Mouse (Mus musculus) neural tube, embryonic 11.5 days (tissue): ENCODE data around the gene Terb1. TPM values are rescaled to one million over a fixed set of nuclear protein-coding genes. Genes with fewer than 3 reads are reported as not detected.

Experiments
- ATAC-seq: fragments of 200-750 bp; cut with Nextera tagmentation; 2 replicates; pipeline ENCODE4 v1.8.0; 2017; ENCODE audit warnings: moderate number of reproducible peaks, mild to moderate bottlenecking, moderate TSS enrichment, moderate library complexity; ENCODE audit not compliant: insufficient read depth, low FRiP score, low TSS enrichment
- DNase-seq: peaks from one replicate; pipeline ENCODE4 v3.0.0-alpha.2; 2015; ENCODE audit warnings: low spot score
- H3K27ac ChIP-seq: fragments of 300-500 bp; sonication (generic); 2 replicates; pipeline ENCODE4 v1.5.1; 2014; ENCODE audit warnings: low read depth, mild to moderate bottlenecking, low read length
- H3K27me3 ChIP-seq: fragments of 300-500 bp; sonication (generic); 2 replicates; pipeline ENCODE4 v1.6.1; 2014; ENCODE audit warnings: mild to moderate bottlenecking, low read length, mixed read lengths; ENCODE audit not compliant: control insufficient read depth, insufficient read depth
- H3K36me3 ChIP-seq: fragments of 300-500 bp; sonication (generic); 2 replicates; pipeline ENCODE4 v1.6.1; 2014; ENCODE audit warnings: mild to moderate bottlenecking, low read length, moderate library complexity, mixed read lengths; ENCODE audit not compliant: control insufficient read depth, insufficient read depth
- H3K4me1 ChIP-seq: fragments of 300-500 bp; sonication (generic); 2 replicates; pipeline ENCODE4 v1.6.1; 2014; ENCODE audit warnings: low read length, mixed read lengths; ENCODE audit not compliant: control insufficient read depth, insufficient read depth
- H3K4me2 ChIP-seq: fragments of 300-500 bp; sonication (generic); 2 replicates; pipeline ENCODE4 v1.6.1; 2014; ENCODE audit warnings: low read depth, mild to moderate bottlenecking, moderate library complexity
- H3K4me3 ChIP-seq: fragments of 300-500 bp; sonication (generic); 2 replicates; pipeline ENCODE4 v1.5.1; 2014; ENCODE audit warnings: low read depth, low read length
- H3K9ac ChIP-seq: fragments of 300-500 bp; sonication (generic); 2 replicates; pipeline ENCODE4 v1.6.1; 2014; ENCODE audit warnings: mild to moderate bottlenecking, low read length
- H3K9me3 ChIP-seq: fragments of 300-500 bp; sonication (generic); 2 replicates; pipeline ENCODE4 v1.6.1; 2016; ENCODE audit warnings: low read length; ENCODE audit not compliant: control insufficient read depth
- WGBS: fragments of 180-500 bp; shearing (Covaris S2); extraction: QIAGEN DNeasy Blood & Tissue Kit; methylation state at CpG from one replicate; pipeline ENCODE4 v1.1.7; 2014; 5-methylcytosine and 5-hydroxymethylcytosine counted together
- polyA plus RNA-seq: library from polyadenylated mRNA; unstranded; fragments of >200 nt; fragmentation: Nextera tagmentation; extraction: Ambion mirVana; gene quantifications from 2 replicates; pipeline ENCODE4 v1.2.1, GENCODE M21; 2014

The Terb1 gene
- polyA plus RNA-seq, 1 experiment from 2014 or later, result 0.25 TPM

DNA sequence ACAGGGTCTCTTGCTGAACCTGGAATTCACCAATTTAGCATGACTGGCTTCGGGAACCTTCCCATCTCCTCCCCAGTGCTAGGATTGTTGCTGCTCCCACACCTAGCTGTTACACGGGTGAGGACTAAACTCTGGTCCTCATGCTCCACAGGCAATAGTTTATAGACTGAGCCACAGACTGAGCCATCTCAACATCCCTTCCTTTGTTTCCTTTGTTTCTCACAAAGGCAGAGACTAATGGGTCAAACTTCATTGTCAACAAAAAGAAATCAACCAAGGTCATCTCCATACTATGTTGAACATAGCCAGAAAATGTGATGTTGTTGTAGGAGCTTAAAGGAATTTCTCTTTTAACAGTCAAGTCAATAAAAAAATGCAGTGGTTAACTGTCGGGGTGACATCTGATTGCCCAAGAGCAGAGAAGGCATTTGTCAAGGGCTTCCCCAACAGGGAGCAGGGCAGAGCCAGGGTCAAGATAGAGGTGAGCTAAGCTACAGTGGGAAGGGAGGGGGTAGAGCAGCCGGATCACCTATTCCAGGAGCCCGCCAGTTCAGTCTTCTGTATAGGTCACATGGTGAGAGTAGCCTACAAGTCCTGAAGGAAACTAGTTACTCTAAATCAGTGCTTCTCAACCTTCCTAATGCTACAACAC lies 76.4 kb downstream of the Terb1 start:
- no peaks in the 10 kb centered on the region for H3K27me3 ChIP-seq
- no peak overlapping the region for H3K4me3 ChIP-seq
- H3K27ac ChIP-seq, result no peak overlapping the region
- H3K9me3 ChIP-seq, result no peaks in the 10 kb centered on the region
- ATAC-seq (no peak), DNase-seq (no peak)
- H3K36me3 ChIP-seq, result peaks cover 28% of the 10 kb centered on the region
- no peak overlapping the region for H3K4me2 ChIP-seq
- WGBS, result 93% methylated on average over 5 of the region's 5 CpGs
- no peak overlapping the region for H3K9ac ChIP-seq
- no peaks in the 10 kb centered on the region for H3K4me1 ChIP-seq

DNA sequence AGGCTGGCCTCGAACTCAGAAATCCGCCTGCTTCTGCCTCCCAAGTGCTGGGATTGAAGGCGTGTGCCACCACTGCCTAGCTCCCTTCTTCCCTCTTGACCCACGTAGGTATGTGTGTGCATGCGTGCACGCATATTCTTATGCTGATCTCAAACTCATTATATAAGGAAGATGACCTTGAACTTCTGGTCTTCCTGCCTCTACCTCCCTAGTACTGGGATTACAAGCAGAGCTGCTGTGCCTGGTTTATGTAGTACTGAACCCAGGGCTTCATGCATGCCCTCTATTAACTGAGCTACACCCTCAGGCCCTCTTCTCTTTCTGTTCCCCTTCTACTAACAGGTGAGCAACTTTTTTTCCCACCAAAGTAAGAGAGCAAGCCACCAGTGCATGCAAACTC lies 77.1 kb downstream of the Terb1 start:
- no peaks in the 10 kb centered on the region for H3K4me1 ChIP-seq
- H3K27me3 ChIP-seq, result no peaks in the 10 kb centered on the region
- no peak overlapping the region for H3K27ac ChIP-seq
- WGBS, result 94% methylated on average over 6 of the region's 6 CpGs
- ATAC-seq (no peak), DNase-seq (no peak)
- no peak overlapping the region for H3K4me2 ChIP-seq
- H3K9ac ChIP-seq, result no peak overlapping the region
- H3K36me3 ChIP-seq, result peaks cover 27% of the 10 kb centered on the region
- H3K9me3 ChIP-seq, result no peaks in the 10 kb centered on the region
- H3K4me3 ChIP-seq, result no peak overlapping the region

DNA sequence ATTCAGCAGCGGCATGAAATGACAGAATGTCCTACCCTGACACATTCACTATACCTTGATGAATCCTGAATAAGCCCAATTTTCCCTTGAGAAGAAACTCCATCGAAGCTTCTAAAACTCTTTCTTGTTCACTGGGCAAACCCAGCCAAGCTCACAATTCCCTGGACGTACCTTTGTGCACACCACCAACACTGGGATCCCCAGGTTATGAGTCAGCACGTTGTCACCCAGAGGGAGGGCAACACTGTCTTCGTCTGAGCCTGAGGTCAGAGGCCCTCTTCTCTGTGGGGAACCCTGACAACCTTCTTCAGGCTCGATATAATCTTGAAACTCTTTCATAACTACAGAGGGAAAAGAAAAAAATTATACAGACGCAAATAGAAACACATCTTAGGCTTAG lies 79.5 kb downstream of the Terb1 start:
- H3K27me3 ChIP-seq, result no peaks in the 10 kb centered on the region
- no peak for ATAC-seq
- no peak overlapping the region for H3K4me3 ChIP-seq
- H3K36me3 ChIP-seq, result peaks cover 13% of the 10 kb centered on the region
- no peak overlapping the region for H3K27ac ChIP-seq
- H3K9me3 ChIP-seq, result no peaks in the 10 kb centered on the region
- no peak overlapping the region for H3K9ac ChIP-seq
- 91% methylated on average over 7 of the region's 7 CpGs for WGBS
- DNase-seq, result no peak
- H3K4me1 ChIP-seq, result no peaks in the 10 kb centered on the region
- no peak overlapping the region for H3K4me2 ChIP-seq

DNA sequence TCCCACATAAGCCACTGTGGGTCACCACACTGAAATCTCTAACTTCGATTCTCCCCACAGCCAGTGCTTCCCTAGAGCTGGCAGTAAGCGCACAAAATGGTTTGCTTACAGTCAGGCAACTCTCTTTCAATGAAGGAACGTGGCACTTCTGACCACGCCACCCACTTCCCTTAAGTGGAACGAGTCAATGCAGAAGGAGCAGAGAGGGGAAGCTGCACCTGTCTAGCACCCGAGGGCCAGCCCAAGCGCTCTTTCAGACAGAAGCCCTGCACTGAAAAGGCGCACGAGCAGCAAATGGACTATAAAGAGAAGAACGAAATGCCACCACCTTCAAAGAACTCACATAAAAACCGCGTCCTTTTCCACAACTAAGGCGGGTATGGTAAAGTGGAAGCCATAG lies 82.0 kb downstream of the Terb1 start:
- ATAC-seq, result no peak
- DNase-seq, result no peak

DNA sequence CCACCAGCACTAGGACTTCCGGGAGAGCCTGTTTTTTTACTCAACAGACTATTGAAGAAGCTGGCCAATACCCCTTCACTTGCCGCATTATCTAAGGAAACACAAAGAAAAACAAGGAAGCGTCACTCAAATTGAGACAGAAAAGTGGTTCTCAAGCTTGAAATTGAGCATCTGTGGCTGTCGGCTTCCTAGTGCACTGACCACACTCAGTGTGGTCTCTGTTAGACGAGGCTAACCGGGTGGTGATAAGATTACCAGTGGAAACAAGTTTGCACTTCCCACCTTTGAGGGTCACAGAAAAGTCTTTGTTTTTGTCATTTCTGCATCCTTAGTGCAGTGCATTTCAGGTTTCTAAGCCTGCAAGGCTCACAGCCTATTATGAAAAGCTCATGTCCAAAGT lies 87.4 kb downstream of the Terb1 start:
- Histone ChIP-seq H3K9ac (no peak overlapping the region), H3K4me1 (no peaks in the 10 kb centered on the region), H3K4me2 (no peak overlapping the region), H3K36me3 (peaks cover 22% of the 10 kb centered on the region), H3K4me3 (no peak overlapping the region), H3K27ac (no peak overlapping the region), H3K27me3 (no peaks in the 10 kb centered on the region), H3K9me3 (no peaks in the 10 kb centered on the region)
- DNase-seq (no peak), ATAC-seq (no peak)
- 90% methylated on average over 6 of the region's 6 CpGs for whole genome bisulfite sequencing

More for the DNA sequence above, 82.0 kb downstream of the Terb1 start:
- WGBS, result 93% methylated on average over 13 of the region's 13 CpGs
- Histone ChIP-seq H3K27ac (no peak overlapping the region), H3K9me3 (no peaks in the 10 kb centered on the region), H3K4me2 (no peak overlapping the region), H3K4me3 (no peak overlapping the region), H3K9ac (no peak overlapping the region), H3K4me1 (no peaks in the 10 kb centered on the region), H3K36me3 (peaks cover 8% of the 10 kb centered on the region), H3K27me3 (no peaks in the 10 kb centered on the region)

DNA sequence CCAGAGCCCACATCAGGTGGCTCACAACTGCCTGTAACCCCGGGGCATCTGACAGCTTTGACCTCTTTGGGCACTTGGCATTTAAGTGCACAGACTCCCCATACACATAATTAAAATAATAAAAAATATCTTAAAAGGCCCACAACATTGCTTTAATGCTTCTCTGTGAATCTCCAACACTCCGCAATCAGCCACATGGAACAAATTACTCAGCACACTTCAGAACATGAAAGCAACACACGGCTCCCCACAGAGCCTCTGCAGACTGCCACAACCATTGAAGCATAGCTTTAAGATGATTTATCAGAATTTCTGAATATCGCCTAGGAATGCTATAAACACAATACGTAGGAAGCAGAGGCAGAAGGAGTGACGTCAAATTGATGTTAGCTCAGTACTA lies 93.7 kb downstream of the Terb1 start:
- ATAC-seq (no peak), DNase-seq (no peak)
- 86% methylated on average over 6 of the region's 6 CpGs for WGBS
- Histone ChIP-seq H3K36me3 (peaks cover 13% of the 10 kb centered on the region; the same call in 1 of the 2 replicates), H3K27ac (no peak overlapping the region), H3K27me3 (no peaks in the 10 kb centered on the region), H3K4me1 (no peaks in the 10 kb centered on the region), H3K9me3 (no peaks in the 10 kb centered on the region), H3K4me3 (no peak overlapping the region), H3K4me2 (no peak overlapping the region), H3K9ac (no peak overlapping the region)

DNA sequence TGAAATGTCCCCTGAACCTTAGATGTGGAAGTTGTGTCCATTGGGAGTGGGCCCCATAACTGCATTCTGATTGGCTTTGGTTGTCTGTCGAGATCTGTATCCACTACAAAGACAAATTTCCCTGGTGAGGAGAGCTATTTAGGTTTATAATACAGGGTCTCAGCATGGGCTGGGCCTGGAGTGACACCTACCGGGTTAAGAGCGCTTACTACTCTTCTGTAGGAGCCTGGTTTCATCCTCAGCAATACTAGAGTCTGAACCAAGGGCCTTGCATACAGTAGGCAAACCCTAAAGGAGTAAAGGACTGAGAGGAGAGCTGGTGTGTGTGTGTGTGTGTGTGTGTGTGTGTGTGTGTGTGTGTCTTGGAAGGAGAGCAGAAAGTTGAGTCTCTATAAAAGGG lies 95.5 kb downstream of the Terb1 start:
- Histone ChIP-seq H3K4me3 (no peak overlapping the region), H3K9ac (no peak overlapping the region), H3K9me3 (no peaks in the 10 kb centered on the region), H3K4me2 (no peak overlapping the region), H3K36me3 (peaks cover 4% of the 10 kb centered on the region; the same call in 1 of the 2 replicates), H3K4me1 (no peaks in the 10 kb centered on the region), H3K27ac (no peak overlapping the region), H3K27me3 (no peaks in the 10 kb centered on the region)
- WGBS, result 50% methylated on average over 3 of the region's 3 CpGs
- ATAC-seq (no peak), DNase-seq (no peak)

DNA sequence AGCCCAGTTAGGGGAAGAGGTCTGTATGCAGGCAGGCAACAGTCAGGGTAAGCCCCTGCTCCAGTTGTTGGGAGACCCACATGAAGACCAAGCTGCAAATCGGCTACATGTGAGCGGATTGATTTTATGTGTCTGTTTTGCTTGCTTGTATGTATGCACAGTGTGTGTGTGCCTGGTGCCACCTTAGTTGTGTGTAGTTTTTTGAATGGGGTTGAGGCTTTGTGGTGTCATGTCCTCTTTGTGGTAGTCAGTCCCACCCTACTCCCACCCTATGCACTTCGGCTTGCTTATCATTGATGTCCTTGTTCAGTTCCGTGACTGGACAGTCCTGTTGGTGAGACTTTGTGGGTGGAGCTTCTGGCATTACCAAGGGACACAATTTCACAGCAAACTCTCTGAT lies 95.9 kb downstream of the Terb1 start:
- DNase-seq (no peak), ATAC-seq (0 out of 2 replicates have a peak, but pooled peaks have one; percentile 18)
- Histone ChIP-seq H3K4me2 (no peak overlapping the region), H3K36me3 (peaks cover 4% of the 10 kb centered on the region; the same call in 1 of the 2 replicates), H3K4me3 (no peak overlapping the region), H3K9me3 (no peaks in the 10 kb centered on the region), H3K27me3 (no peaks in the 10 kb centered on the region), H3K4me1 (no peaks in the 10 kb centered on the region), H3K9ac (no peak overlapping the region), H3K27ac (no peak overlapping the region)
- WGBS, result 84% methylated on average over 4 of the region's 4 CpGs

DNA sequence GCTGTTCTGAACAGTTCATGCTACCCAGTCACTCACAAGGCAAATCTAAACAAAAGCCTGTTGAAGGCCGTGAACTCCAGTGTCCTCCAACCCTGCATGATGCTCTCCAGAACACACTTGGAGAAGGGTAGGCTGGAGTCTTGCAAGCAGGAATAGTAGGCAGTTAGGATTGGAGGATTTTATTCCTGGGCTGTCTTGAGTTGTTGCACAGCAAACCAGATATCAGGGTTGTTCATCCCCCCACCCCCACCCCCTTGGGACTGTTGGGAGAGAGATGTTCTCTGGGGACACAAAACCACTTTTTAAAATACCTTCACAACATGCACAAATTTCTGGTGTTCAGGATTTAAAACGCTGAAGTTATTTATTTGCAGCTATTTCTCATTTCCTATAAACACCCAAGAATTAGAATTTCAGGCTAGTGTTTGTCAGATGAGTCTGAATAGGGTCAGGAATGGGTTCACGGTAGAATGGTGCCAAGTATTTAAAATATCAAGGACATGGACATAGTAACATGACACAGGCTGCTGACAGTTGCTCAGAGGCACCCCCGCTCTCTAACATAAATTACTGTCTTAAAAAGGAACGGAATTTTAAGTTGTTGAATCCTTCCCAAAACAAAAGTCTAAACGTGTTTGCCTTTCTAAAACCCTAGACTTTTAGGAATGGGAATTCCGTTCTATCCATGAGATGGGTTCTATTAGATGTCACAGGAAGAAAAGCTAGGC lies 96.7 kb downstream of the Terb1 start:
- Histone ChIP-seq H3K4me1 (no peaks in the 10 kb centered on the region), H3K4me3 (no peak overlapping the region), H3K9ac (no peak overlapping the region), H3K27ac (no peak overlapping the region), H3K9me3 (no peaks in the 10 kb centered on the region), H3K27me3 (no peaks in the 10 kb centered on the region), H3K36me3 (peaks cover 4% of the 10 kb centered on the region; the same call in 1 of the 2 replicates), H3K4me2 (no peak overlapping the region)
- ATAC-seq (no peak), DNase-seq (no peak)
- WGBS, result 83% methylated on average over 7 of the region's 7 CpGs
